Mouse (Mus musculus): ENCODE data around the gene Cyp2g1.

- TF ChIP-seq TAL1 (conservative IDR thresholded peaks at IDR 0.05; ENCODE audit: low read depth, low read length): no peak
- no peak for TF ChIP-seq CTCF (IDR thresholded peaks at IDR 0.05; ENCODE audit: low read depth, low read length)
- TF ChIP-seq GATA1 (IDR thresholded peaks at IDR 0.05; ENCODE audit: borderline replicate concordance, low read length): no peak
- no peak for TF ChIP-seq POLR2AphosphoS5 (IDR thresholded peaks at IDR 0.05; ENCODE audit: insufficient replicate concordance, low read depth, low read length)
Observed at GRCm38 (mm10) chr7:26769881-26770470, 38.7 kb upstream of the Cyp2g1 start.

Data from G1E (cell line).